Mouse (Mus musculus) G1E-ER4 (cell line): ENCODE measurements around the gene Tor1a. TPM values are rescaled to one million over a fixed set of nuclear protein-coding genes. Genes with fewer than 3 reads are reported as not detected.

Experiments used
- GATA1 ChIP-seq: IDR thresholded peaks from one replicate; pipeline ENCODE4 v1.8.0; 2012; ENCODE audit warnings: low read length, inconsistent platforms
- polyA plus RNA-seq: library from polyadenylated mRNA; stranded (reverse); fragments of >175 nt; gene quantifications from 2 replicates; pipeline ENCODE4 v1.2.3, GENCODE M21; 2012

Tor1a gene
- 95.5 and 111 TPM in 2 replicates for polyA plus RNA-seq

- TF ChIP-seq GATA1, result no peak
These were observed at the start of gene Tor1a for GRCm38 (mm10) chr2:30967352-30968327. TSS of gene Tor1a (minus strand) at chr2:30967933.

GRCm38 (mm10) chr2:31013371-31014120, 45.8 kb upstream of the Tor1a start:
- TF ChIP-seq GATA1, result no peak

GRCm38 (mm10) chr2:31007208-31007607, 39.5 kb upstream of the Tor1a start:
- TF ChIP-seq GATA1, result no peak

- peak; percentile 97 for TF ChIP-seq GATA1
These were observed 38.7 kb upstream of the Tor1a start for GRCm38 (mm10) chr2:31006434-31006833.

GRCm38 (mm10) chr2:31005453-31005852, 37.7 kb upstream of the Tor1a start:
- TF ChIP-seq GATA1, result no peak

- TF ChIP-seq GATA1, result no peak
These were observed 35.1 kb upstream of the Tor1a start for GRCm38 (mm10) chr2:31002857-31003256.

GRCm38 (mm10) chr2:30998443-30999260, 30.9 kb upstream of the Tor1a start:
- TF ChIP-seq GATA1, result no peak

GRCm38 (mm10) chr2:30995432-30995996, 27.8 kb upstream of the Tor1a start:
- TF ChIP-seq GATA1, result no peak

- no peak for TF ChIP-seq GATA1
These were observed 27.1 kb upstream of the Tor1a start for GRCm38 (mm10) chr2:30994853-30995252.

- TF ChIP-seq GATA1, result no peak
These were observed 22.5 kb upstream of the Tor1a start for GRCm38 (mm10) chr2:30990221-30990620.

GRCm38 (mm10) chr2:30985111-30986020, 17.6 kb upstream of the Tor1a start:
- no peak for TF ChIP-seq GATA1

GRCm38 (mm10) chr2:30983024-30983423, 15.3 kb upstream of the Tor1a start:
- no peak for TF ChIP-seq GATA1

GRCm38 (mm10) chr2:30981790-30982513, 14.2 kb upstream of the Tor1a start, which contains the start of the genes BC005624 and Usp20:
TSS of gene BC005624 (minus strand) at chr2:30982201.
TSS of gene Usp20 (plus strand) at chr2:30982279.
- no peak for TF ChIP-seq GATA1
